Mouse (Mus musculus) hindbrain, embryonic 13.5 days (tissue): Measurements from ENCODE around the gene Mylk. TPM values are rescaled to one million over a fixed set of nuclear protein-coding genes. Genes with fewer than 3 reads are reported as not detected.
A peak's percentile ranks its signal among the peaks of the same experiment; 100 is the strongest.

ENCODE experiments used
- ATAC-seq: fragments of 200-750 bp; cut with Nextera tagmentation; 2 replicates; pipeline ENCODE4 v1.8.0; 2017; ENCODE audit warnings: moderate TSS enrichment; ENCODE audit not compliant: low FRiP score
- H3K27ac ChIP-seq: fragments of 300-500 bp; sonication (generic); 2 replicates; pipeline ENCODE4 v1.5.1; 2015; ENCODE audit warnings: inconsistent platforms, mild to moderate bottlenecking, moderate library complexity
- H3K27me3 ChIP-seq: fragments of 300-500 bp; sonication (generic); 2 replicates; pipeline ENCODE4 v1.6.1; 2015; ENCODE audit warnings: mild to moderate bottlenecking, inconsistent platforms
- H3K36me3 ChIP-seq: fragments of 300-500 bp; sonication (generic); 2 replicates; pipeline ENCODE4 v1.6.1; 2015; ENCODE audit warnings: mild to moderate bottlenecking, inconsistent platforms
- H3K4me1 ChIP-seq: fragments of 300-500 bp; sonication (generic); replicated peaks from 2 replicates; pipeline ENCODE4 v1.6.1; 2015; ENCODE audit warnings: inconsistent platforms
- H3K4me2 ChIP-seq: fragments of 300-500 bp; sonication (generic); 2 replicates; pipeline ENCODE4 v1.6.1; 2015; ENCODE audit warnings: inconsistent platforms, mild to moderate bottlenecking, moderate library complexity
- H3K4me3 ChIP-seq: fragments of 300-500 bp; sonication (generic); 2 replicates; pipeline ENCODE4 v1.5.1; 2015; ENCODE audit warnings: mild to moderate bottlenecking, inconsistent platforms
- H3K9ac ChIP-seq: fragments of 300-500 bp; sonication (generic); 2 replicates; pipeline ENCODE4 v1.6.1; 2015; ENCODE audit warnings: mild to moderate bottlenecking, inconsistent platforms
- H3K9me3 ChIP-seq: fragments of 300-500 bp; sonication (generic); 2 replicates; pipeline ENCODE4 v1.6.1; 2016; ENCODE audit warnings: inconsistent platforms
- WGBS: fragments of 180-500 bp; shearing (Covaris S2); methylation state at CpG from one replicate; pipeline ENCODE4 v1.1.7; 2015; 5-methylcytosine and 5-hydroxymethylcytosine counted together
- polyA plus RNA-seq: library from polyadenylated mRNA; unstranded; fragments of >200 nt; fragmentation: Nextera tagmentation; extraction: Ambion mirVana; gene quantifications from 2 replicates; pipeline ENCODE4 v1.2.1, GENCODE M21; 2015

Mylk gene
- polyA plus RNA-seq, 1 experiment from 2014 or later, result 5.0 TPM

DNA sequence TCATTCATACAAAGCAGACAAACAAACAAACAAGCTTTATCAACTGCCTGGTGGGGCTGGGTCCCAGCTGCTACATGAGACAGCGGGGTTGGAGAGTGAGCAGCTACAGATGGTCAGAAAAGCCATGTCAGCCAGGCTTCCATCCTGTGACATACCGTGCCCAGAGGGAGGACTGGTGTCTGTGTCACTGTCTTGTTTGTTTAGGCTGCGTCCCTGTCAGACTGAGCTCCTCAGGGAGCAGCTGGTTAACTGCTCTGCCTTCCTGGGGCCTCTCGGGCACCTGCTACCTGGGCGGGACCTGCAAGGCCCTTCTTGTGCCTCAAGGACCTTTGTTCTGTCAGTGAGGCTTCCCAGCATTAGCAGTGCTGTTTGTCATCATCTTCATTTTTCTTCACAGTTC lies 306.1 kb downstream of the Mylk start:
- H3K27me3 ChIP-seq, result 0 out of 2 replicates have a peak, but pooled peaks cover 2% of the 10 kb centered on the region
- H3K4me3 ChIP-seq, result no peak overlapping the region
- ATAC-seq, result no peak; the same call in 1 of the 2 replicates
- H3K27ac ChIP-seq, result peak overlapping the region; percentile 3; the same call in 1 of the 2 replicates
- 30% methylated on average over 5 of the region's 5 CpGs for WGBS
- peak overlapping the region; percentile 15; the same call in 1 of the 2 replicates for H3K9ac ChIP-seq
- H3K4me2 ChIP-seq, result no peak overlapping the region
- H3K9me3 ChIP-seq, result no peaks in the 10 kb centered on the region
- H3K36me3 ChIP-seq, result peaks cover 6% of the 10 kb centered on the region; the same call in 1 of the 2 replicates
- peaks cover 11% of the 10 kb centered on the region for H3K4me1 ChIP-seq

Other genes starting within 250 kb of the Mylk start
- 31.5 and 31.6 TPM in 2 replicates for gene Kalrn, start 171.7 kb upstream of the Mylk start, polyA plus RNA-seq
- not detected in 2 replicates for gene Ropn1, start 95.3 kb upstream of the Mylk start, polyA plus RNA-seq
- gene Ccdc14, start 54.6 kb upstream of the Mylk start, polyA plus RNA-seq, result 4.5 and 4.8 TPM in 2 replicates